Comparison of ENCODE assay signal across 31 mouse cellular contexts in genomic region chr8:45050451-45050850, GRCm38 (mm10). TPM values are rescaled to one million over a fixed set of nuclear protein-coding genes. Genes with fewer than 3 reads are reported as not detected.
DNase-seq lines count a peak whose midpoint lies in the region; ATAC-seq and TF ChIP-seq lines count a peak whose summit lies in the region.
"Had no signal": no experiment of that assay in that cellular context is flagged by ENCODE, and none has a peak within 500 bp of the region (broad histone marks: within the 10 kb centered on the region; RNA-seq: fewer than 3 reads in every experiment).

No protein-coding gene starts in this region.

- DNase-seq in heart, embryonic 10.5 days (ENCODE audit: low spot score): peak; percentile 42
- no peak for DNase-seq in heart, postnatal 10 days
- no peak for DNase-seq in testis, postnatal 14 days (ENCODE audit: low spot score)
- DNase-seq in Muller cell, postnatal 12 days (ENCODE audit: inconsistent ontology term): peak; percentile 19
- DNase-seq in ZHBTc4 (ENCODE audit: low read depth, low spot score): peak; percentile 54
- DNase-seq in forebrain, embryonic 11.5 days (ENCODE audit: low spot score): no peak
- DNase-seq in spleen, postnatal 36 days (ENCODE audit: low spot score in 2 of 2): no peak
- DNase-seq: adrenal gland, adult 2 months; adrenal gland, postnatal 10 days; adrenal gland, postnatal 25 days; B cell, adult 2 months; cerebellum, adult 11 months; cerebellum, adult 18-20 months; cerebellum, adult 8-10 months; cerebellum, adult 9-11 months; cerebellum, postnatal 14 days; cerebellum, postnatal 36 days; embryo, embryonic 11 days; forebrain, postnatal 0 days had no signal

- WGBS in heart, embryonic 10.5 days: 84% methylated on average over 8 of the region's 8 CpGs
- 93% methylated on average over 8 of the region's 8 CpGs for WGBS in forebrain, embryonic 11.5 days

- intact Hi-C loops in heart, postnatal 10 days (cut with DNase I): loop anchor here (5.0 kb wide), 1 partner anchor 187 kb away; no protein-coding TSS in a partner anchor

- H3K9me3 ChIP-seq in heart, embryonic 10.5 days: no peaks in the 10 kb centered on the region
- no peaks in the 10 kb centered on the region for H3K9me3 ChIP-seq in forebrain, embryonic 11.5 days (ENCODE audit: control insufficient read depth, low read length)
- H3K9me3 ChIP-seq: embryonic facial prominence, embryonic 13.5 days; embryonic facial prominence, embryonic 15.5 days; forebrain, embryonic 13.5 days; forebrain, embryonic 15.5 days had no signal

- H3K4me3 ChIP-seq in heart, embryonic 10.5 days: no peak overlapping the region
- H3K4me3 ChIP-seq in testis, adult 2 months (ENCODE audit: control insufficient read depth, low read depth, low read length): peak overlapping the region; percentile 61; the same call in 1 of the 2 replicates
- H3K4me3 ChIP-seq in forebrain, embryonic 11.5 days (ENCODE audit: low read depth, low read length): no peak overlapping the region
- H3K4me3 ChIP-seq: embryonic facial prominence, embryonic 13.5 days; embryonic facial prominence, embryonic 15.5 days; erythroblast, embryonic 14.5 days; forebrain, embryonic 10.5 days; forebrain, embryonic 13.5 days; forebrain, embryonic 15.5 days had no signal

- no peak for TF ChIP-seq POLR2A in testis, adult 2 months (IDR thresholded peaks at IDR 0.05; ENCODE audit: control insufficient read depth, low read depth, low read length)

- no peak overlapping the region for H3K9ac ChIP-seq in forebrain, embryonic 11.5 days (ENCODE audit: low read length)
- H3K9ac ChIP-seq: embryonic facial prominence, embryonic 13.5 days; embryonic facial prominence, embryonic 15.5 days; forebrain, embryonic 13.5 days; forebrain, embryonic 15.5 days; forebrain, postnatal 0 days had no signal

- H3K27ac ChIP-seq in heart, embryonic 10.5 days: no peak overlapping the region
- H3K27ac ChIP-seq in testis, adult 2 months (ENCODE audit: control insufficient read depth, insufficient read depth, low read depth, low read length): no peak overlapping the region
- no peak overlapping the region for H3K27ac ChIP-seq in forebrain, embryonic 11.5 days (ENCODE audit: low read depth, low read length)
- H3K27ac ChIP-seq: embryonic facial prominence, embryonic 13.5 days; embryonic facial prominence, embryonic 15.5 days; forebrain, embryonic 10.5 days; forebrain, embryonic 13.5 days; forebrain, embryonic 15.5 days had no signal

- H3K36me3 ChIP-seq in heart, embryonic 10.5 days: peaks cover 67% of the 10 kb centered on the region
- H3K36me3 ChIP-seq in testis, adult 2 months (ENCODE audit: control insufficient read depth, insufficient read depth, low read length): no peaks in the 10 kb centered on the region
- H3K36me3 ChIP-seq in forebrain, embryonic 11.5 days (ENCODE audit: control insufficient read depth, insufficient read depth, low read length): peaks cover 17% of the 10 kb centered on the region; the same call in 1 of the 2 replicates
- H3K36me3 ChIP-seq: G1E had no signal

- no peak for TF ChIP-seq CTCF in testis, adult 2 months (IDR thresholded peaks at IDR 0.05; ENCODE audit: control insufficient read depth, insufficient read depth, insufficient replicate concordance, low read depth, low read length)

- no peak for ATAC-seq in forebrain, embryonic 11.5 days (replicated peaks; ENCODE audit: low FRiP score)
- ATAC-seq: CD4-positive, CD25-positive, alpha-beta regulatory T cell, adult 4 months; forebrain, embryonic 13.5 days; forebrain, embryonic 15.5 days; forebrain, postnatal 0 days had no signal

- no peaks in the 10 kb centered on the region for H3K27me3 ChIP-seq in heart, embryonic 10.5 days (ENCODE audit: insufficient read depth, poor library complexity, severe bottlenecking)
- no peaks in the 10 kb centered on the region for H3K27me3 ChIP-seq in testis, adult 2 months (ENCODE audit: control insufficient read depth, insufficient read depth, low read length)
- no peaks in the 10 kb centered on the region for H3K27me3 ChIP-seq in forebrain, embryonic 11.5 days (ENCODE audit: control insufficient read depth, insufficient read depth, low read length)
- H3K27me3 ChIP-seq: CH12.LX; embryonic facial prominence, embryonic 13.5 days; embryonic facial prominence, embryonic 15.5 days; forebrain, embryonic 13.5 days; forebrain, embryonic 15.5 days had no signal

- H3K4me2 ChIP-seq in forebrain, embryonic 11.5 days (ENCODE audit: low read depth, low read length, severe bottlenecking): no peak overlapping the region
- H3K4me2 ChIP-seq: embryonic facial prominence, embryonic 13.5 days; embryonic facial prominence, embryonic 15.5 days; forebrain, embryonic 13.5 days; forebrain, embryonic 15.5 days had no signal

- no peaks in the 10 kb centered on the region for H3K4me1 ChIP-seq in heart, embryonic 10.5 days
- no peaks in the 10 kb centered on the region; the same call in 1 of the 2 replicates for H3K4me1 ChIP-seq in testis, adult 2 months (ENCODE audit: control insufficient read depth, insufficient read depth, low read length)
- no peaks in the 10 kb centered on the region for H3K4me1 ChIP-seq in forebrain, embryonic 11.5 days (replicated peaks; ENCODE audit: control insufficient read depth, insufficient read depth, low read length)
- H3K4me1 ChIP-seq: embryonic facial prominence, embryonic 13.5 days; embryonic facial prominence, embryonic 15.5 days; forebrain, embryonic 10.5 days; forebrain, embryonic 13.5 days; forebrain, embryonic 15.5 days had no signal

RNA-seq across cellular contexts. Expression of gene Mtnr1a, which starts 18.5 kb away (rescaled TPM):
- polyA plus RNA-seq in heart, embryonic 10.5 days (2016; fragmentation: Nextera tagmentation; extraction: Ambion mirVana): 0.08 and 0.30 TPM in 2 replicates
- total RNA-seq in heart, postnatal 10 days (2021): not detected
- 4.5 and 4.8 TPM in 2 replicates for polyA plus RNA-seq in testis, adult 2 months (2012; rRNA removed)
- polyA plus RNA-seq in forebrain, embryonic 11.5 days (2014; fragmentation: Nextera tagmentation; extraction: Ambion mirVana): 0.17 and 0.20 TPM in 2 replicates
- total RNA-seq: adrenal gland, adult 2 months; adrenal gland, postnatal 25 days; CH12.LX; common myeloid progenitor, adult 5-6 weeks; G1E had no signal
- polyA plus RNA-seq: adrenal gland, adult 2 months; CD4-positive, CD25-positive, alpha-beta regulatory T cell, adult 4 months; embryonic facial prominence, embryonic 11.5 days; embryonic facial prominence, embryonic 13.5 days; embryonic facial prominence, embryonic 15.5 days; erythroblast, embryonic 14.5 days; forebrain, embryonic 15.5 days; G1E had no signal

Comparison
In these comparisons a context has a peak if more than half of its experiments do, and no peak if none do; other contexts are left out.
1. DNase-seq: peak in heart, embryonic 10.5 days (single experiment), Muller cell, postnatal 12 days (single experiment) and ZHBTc4 (single experiment); none in heart, postnatal 10 days (0 of 2), testis, postnatal 14 days (single experiment), forebrain, embryonic 11.5 days (single experiment) and spleen, postnatal 36 days (0 of 2).